Mouse (Mus musculus) liver, embryonic 14.5 days (tissue): Measurements from ENCODE around the gene Cyth2. TPM values are rescaled to one million over a fixed set of nuclear protein-coding genes. Genes with fewer than 3 reads are reported as not detected.

Experiments
- ATAC-seq: fragments of 200-750 bp; cut with Nextera tagmentation; 2 replicates; pipeline ENCODE4 v1.8.0; 2017; ENCODE audit warnings: moderate number of reproducible peaks, mild to moderate bottlenecking, moderate library complexity; ENCODE audit not compliant: insufficient read depth
- DNase-seq, 3 experiments: peaks; one replicate each; pipeline ENCODE4 v3.0.0-alpha.2; 2012 to 2013; ENCODE audit warnings: low read depth in 3 of 3, low spot score in 3 of 3
- H3K27ac ChIP-seq: fragments of 300-500 bp; sonication (generic); 2 replicates; pipeline ENCODE4 v1.5.1; 2014; ENCODE audit warnings: moderate library complexity, mild to moderate bottlenecking, control low read depth, inconsistent platforms
- H3K27me3 ChIP-seq: fragments of 300-500 bp; sonication (generic); 2 replicates; pipeline ENCODE4 v1.6.1; 2014; ENCODE audit warnings: mild to moderate bottlenecking, low read length, moderate library complexity; ENCODE audit not compliant: control insufficient read depth, insufficient read depth
- H3K36me3 ChIP-seq: fragments of 300-500 bp; sonication (generic); replicated peaks from 2 replicates; pipeline ENCODE4 v1.6.1; 2014; ENCODE audit warnings: low read depth; ENCODE audit not compliant: control insufficient read depth, insufficient read depth
- H3K4me1 ChIP-seq, 2 experiments: fragments of 200-500 bp in 1 of 2; fragments of 300-500 bp in 1 of 2; sonication (generic) in 1 of 2; replicated peaks; 2 replicates each; pipeline ENCODE4 v1.6.1; 2012 to 2014; ENCODE audit warnings: antibody characterized with exemption in 1 of 2, inconsistent platforms in 1 of 2, low read length in 1 of 2; ENCODE audit not compliant: control insufficient read depth in 2 of 2, insufficient read depth in 2 of 2
- H3K4me2 ChIP-seq: fragments of 300-500 bp; sonication (generic); 2 replicates; pipeline ENCODE4 v1.6.1; 2014; ENCODE audit warnings: low read depth, mild to moderate bottlenecking, control low read depth, moderate library complexity
- H3K4me3 ChIP-seq, 2 experiments: fragments of 200-500 bp in 1 of 2; fragments of 300-500 bp in 1 of 2; sonication (generic) in 1 of 2; 2 replicates each; pipeline ENCODE4 v1.5.1; 2012 to 2014; ENCODE audit warnings: low read depth in 2 of 2, low read length in 2 of 2, mild to moderate bottlenecking in 2 of 2, control low read depth in 1 of 2, inconsistent platforms in 1 of 2, moderate library complexity in 1 of 2; ENCODE audit not compliant: insufficient read depth in 1 of 2
- H3K9ac ChIP-seq: fragments of 300-500 bp; sonication (generic); replicated peaks from 2 replicates; pipeline ENCODE4 v1.6.1; 2014; ENCODE audit warnings: mild to moderate bottlenecking, control low read depth, moderate library complexity
- H3K9me3 ChIP-seq: fragments of 300-500 bp; sonication (generic); 2 replicates; pipeline ENCODE4 v1.6.1; 2016; ENCODE audit warnings: low read length, mixed read lengths; ENCODE audit not compliant: control insufficient read depth
- CTCF ChIP-seq: IDR thresholded peaks from 2 replicates; pipeline ENCODE4 v1.5.1; 2016; ENCODE audit warnings: antibody characterized with exemption, low read depth, control low read depth
- EP300 ChIP-seq: IDR thresholded peaks from 2 replicates; pipeline ENCODE4 v1.6.1; 2016; ENCODE audit warnings: antibody characterized with exemption, low read depth
- WGBS: fragments of 180-500 bp; shearing (Covaris S2); extraction: QIAGEN DNeasy Blood & Tissue Kit; methylation state at CpG from one replicate; pipeline ENCODE4 v1.1.7; 2014; ENCODE audit not compliant: insufficient replicate concordance; 5-methylcytosine and 5-hydroxymethylcytosine counted together
- polyA plus RNA-seq, 2 experiments: library from polyadenylated mRNA; depleted of rRNA in 1 of 2; stranded (reverse) in 1 of 2; unstranded in 1 of 2; fragments of >200 nt; fragmentation: Nextera tagmentation in 1 of 2; extraction: Ambion mirVana in 1 of 2; gene quantifications; 2 replicates each; pipeline versions ENCODE4 v1.2.1 to v1.2.3; 2012 to 2014

Cyth2 gene
- polyA plus RNA-seq, 2 experiments: 19.4 to 23.0 TPM

- H3K27ac ChIP-seq: no peak overlapping the region
- peak; percentile 22; the same call in 1 of the 2 replicates for TF ChIP-seq CTCF
- no peak for TF ChIP-seq EP300
- no peak for DNase-seq
- H3K4me2 ChIP-seq: no peak overlapping the region
- no peak overlapping the region for H3K4me3 ChIP-seq
- H3K9ac ChIP-seq: no peak overlapping the region
- no peaks in the 10 kb centered on the region for H3K27me3 ChIP-seq
- 69% methylated on average over 6 of the region's 6 CpGs for WGBS
- H3K9me3 ChIP-seq: no peaks in the 10 kb centered on the region
- no peaks in the 10 kb centered on the region for H3K36me3 ChIP-seq
- H3K4me1 ChIP-seq: no peaks in the 10 kb centered on the region
- ATAC-seq: no peak
Observed at GRCm38 (mm10) chr7:45767500-45767899, 46.9 kb downstream of the Cyth2 start.

- DNase-seq (no peak), ATAC-seq (no peak)
- H3K4me1 ChIP-seq: no peaks in the 10 kb centered on the region
- H3K27ac ChIP-seq: no peak overlapping the region
- no peak overlapping the region for H3K4me3 ChIP-seq
- TF ChIP-seq CTCF (no peak), EP300 (no peak)
- no peak overlapping the region for H3K9ac ChIP-seq
- 37% methylated on average over 8 of the region's 8 CpGs for WGBS
- H3K4me2 ChIP-seq: no peak overlapping the region
- H3K9me3 ChIP-seq: no peaks in the 10 kb centered on the region
- H3K36me3 ChIP-seq: no peaks in the 10 kb centered on the region
- no peaks in the 10 kb centered on the region for H3K27me3 ChIP-seq
Observed at GRCm38 (mm10) chr7:45766764-45767163, 47.6 kb downstream of the Cyth2 start.

DNA sequence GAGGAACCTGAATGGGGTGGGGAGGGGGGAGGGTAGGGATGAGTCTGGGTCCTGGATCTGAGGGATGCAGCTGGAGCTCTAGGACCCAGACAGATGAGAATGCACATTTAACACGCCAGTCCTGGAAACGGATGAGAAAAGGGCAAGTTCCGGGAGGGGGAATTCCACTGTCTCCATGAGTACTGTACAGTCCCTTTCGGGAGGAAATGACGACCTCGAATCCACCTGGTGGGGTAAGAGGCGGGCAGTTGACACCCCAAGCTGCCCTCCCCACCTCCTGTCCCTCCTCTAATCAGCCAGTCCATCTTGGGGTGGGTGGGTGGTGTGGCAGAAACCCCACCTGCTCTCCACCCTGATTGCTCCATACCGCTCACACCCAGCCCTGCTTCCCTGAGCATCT lies 48.4 kb downstream of the Cyth2 start:
- Histone ChIP-seq H3K9me3 (no peaks in the 10 kb centered on the region), H3K4me2 (no peak overlapping the region), H3K27ac (no peak overlapping the region), H3K4me3 (no peak overlapping the region), H3K27me3 (no peaks in the 10 kb centered on the region), H3K9ac (no peak overlapping the region), H3K4me1 (no peaks in the 10 kb centered on the region), H3K36me3 (no peaks in the 10 kb centered on the region)
- no peak for ATAC-seq
- no peak for DNase-seq
- TF ChIP-seq EP300 (no peak), CTCF (no peak)
- 39% methylated on average over 8 of the region's 8 CpGs for WGBS

- DNase-seq (no peak), ATAC-seq (no peak)
- Histone ChIP-seq H3K4me3 (no peak overlapping the region), H3K9ac (no peak overlapping the region), H3K27me3 (peaks cover 7% of the 10 kb centered on the region), H3K27ac (no peak overlapping the region), H3K4me1 (no peaks in the 10 kb centered on the region), H3K9me3 (no peaks in the 10 kb centered on the region), H3K36me3 (no peaks in the 10 kb centered on the region), H3K4me2 (no peak overlapping the region)
- WGBS: 49% methylated on average over 5 of the region's 5 CpGs
- TF ChIP-seq EP300: no peak
- TF ChIP-seq CTCF: no peak
Observed at GRCm38 (mm10) chr7:45760151-45760550, 54.2 kb downstream of the Cyth2 start.

- DNase-seq: no peak
- Histone ChIP-seq H3K27ac (no peak overlapping the region), H3K36me3 (no peaks in the 10 kb centered on the region), H3K4me2 (peak overlapping the region; percentile 28; the same call in 1 of the 2 replicates), H3K4me3 (no peak overlapping the region), H3K27me3 (peaks cover 7% of the 10 kb centered on the region), H3K9ac (no peak overlapping the region), H3K9me3 (no peaks in the 10 kb centered on the region), H3K4me1 (no peaks in the 10 kb centered on the region)
- TF ChIP-seq EP300: no peak
- TF ChIP-seq CTCF: no peak
- no peak for ATAC-seq
- WGBS: 11% methylated on average over 23 of the region's 27 CpGs
Observed at GRCm38 (mm10) chr7:45759400-45759799, 55.0 kb downstream of the Cyth2 start.

Other genes starting within 250 kb of the Cyth2 start
- 38.8 and 40.6 TPM in 2 replicates for gene Bcat2, start 244.4 kb downstream of the Cyth2 start, polyA plus RNA-seq (2012; rRNA removed)
- gene Bcat2, start 244.4 kb downstream of the Cyth2 start, polyA plus RNA-seq (2014; fragmentation: Nextera tagmentation; extraction: Ambion mirVana): 35.9 and 39.4 TPM in 2 replicates
- not detected in 2 replicates for gene Fgf21, start 199.1 kb downstream of the Cyth2 start, polyA plus RNA-seq (2012; rRNA removed)
- gene Fgf21, start 199.1 kb downstream of the Cyth2 start, polyA plus RNA-seq (2014; fragmentation: Nextera tagmentation; extraction: Ambion mirVana): not detected in 2 replicates
- not detected in 2 replicates for gene Fut1, start 197.3 kb downstream of the Cyth2 start, polyA plus RNA-seq (2012; rRNA removed)
- gene Fut1, start 197.3 kb downstream of the Cyth2 start, polyA plus RNA-seq (2014; fragmentation: Nextera tagmentation; extraction: Ambion mirVana): not detected in 2 replicates
- gene Izumo1, start 192.8 kb downstream of the Cyth2 start, polyA plus RNA-seq (2012; rRNA removed): 0.10 and 0.15 TPM in 2 replicates
- gene Izumo1, start 192.8 kb downstream of the Cyth2 start, polyA plus RNA-seq (2014; fragmentation: Nextera tagmentation; extraction: Ambion mirVana): 0.09 TPM in 1 of 2 replicates, not detected in the other
- gene Rasip1, start 187.1 kb downstream of the Cyth2 start, polyA plus RNA-seq (2012; rRNA removed): 2.2 and 2.6 TPM in 2 replicates
- 1.3 and 2.6 TPM in 2 replicates for gene Rasip1, start 187.1 kb downstream of the Cyth2 start, polyA plus RNA-seq (2014; fragmentation: Nextera tagmentation; extraction: Ambion mirVana)
- gene Mamstr, start 174.6 kb downstream of the Cyth2 start, polyA plus RNA-seq (2012; rRNA removed): 0.25 and 0.56 TPM in 2 replicates
- 0.18 TPM in 1 of 2 replicates, not detected in the other for gene Mamstr, start 174.6 kb downstream of the Cyth2 start, polyA plus RNA-seq (2014; fragmentation: Nextera tagmentation; extraction: Ambion mirVana)
- 0.17 TPM in 1 of 2 replicates, not detected in the other for gene Fut2, start 148.2 kb downstream of the Cyth2 start, polyA plus RNA-seq (2012; rRNA removed)
- gene Fut2, start 148.2 kb downstream of the Cyth2 start, polyA plus RNA-seq (2014; fragmentation: Nextera tagmentation; extraction: Ambion mirVana): not detected in 2 replicates
- 0.04 TPM in 1 of 2 replicates, not detected in the other for gene Ntn5, start 130.6 kb downstream of the Cyth2 start, polyA plus RNA-seq (2012; rRNA removed)
- gene Ntn5, start 130.6 kb downstream of the Cyth2 start, polyA plus RNA-seq (2014; fragmentation: Nextera tagmentation; extraction: Ambion mirVana): not detected in 2 replicates
- 0.02 and 0.03 TPM in 2 replicates for gene Sec1, start 120.2 kb downstream of the Cyth2 start, polyA plus RNA-seq (2012; rRNA removed)
- gene Sec1, start 120.2 kb downstream of the Cyth2 start, polyA plus RNA-seq (2014; fragmentation: Nextera tagmentation; extraction: Ambion mirVana): not detected in 2 replicates
- 0.23 and 0.58 TPM in 2 replicates for gene Car11, start 114.7 kb downstream of the Cyth2 start, polyA plus RNA-seq (2012; rRNA removed)
- 0.42 and 0.44 TPM in 2 replicates for gene Car11, start 114.7 kb downstream of the Cyth2 start, polyA plus RNA-seq (2014; fragmentation: Nextera tagmentation; extraction: Ambion mirVana)
- gene Dbp, start 109.5 kb downstream of the Cyth2 start, polyA plus RNA-seq (2012; rRNA removed): 0.69 and 0.80 TPM in 2 replicates
- 0.51 and 0.54 TPM in 2 replicates for gene Dbp, start 109.5 kb downstream of the Cyth2 start, polyA plus RNA-seq (2014; fragmentation: Nextera tagmentation; extraction: Ambion mirVana)
- 499 and 605 TPM in 2 replicates for gene Rpl18, start 99.1 kb downstream of the Cyth2 start, polyA plus RNA-seq (2012; rRNA removed)
- 832 and 846 TPM in 2 replicates for gene Rpl18, start 99.1 kb downstream of the Cyth2 start, polyA plus RNA-seq (2014; fragmentation: Nextera tagmentation; extraction: Ambion mirVana)
- gene Sphk2, start 96.6 kb downstream of the Cyth2 start, polyA plus RNA-seq (2012; rRNA removed): 7.6 and 9.1 TPM in 2 replicates
- 5.8 and 9.0 TPM in 2 replicates for gene Sphk2, start 96.6 kb downstream of the Cyth2 start, polyA plus RNA-seq (2014; fragmentation: Nextera tagmentation; extraction: Ambion mirVana)
- 0.31 and 0.32 TPM in 2 replicates for gene Fam83e, start 93.4 kb downstream of the Cyth2 start, polyA plus RNA-seq (2012; rRNA removed)
- gene Fam83e, start 93.4 kb downstream of the Cyth2 start, polyA plus RNA-seq (2014; fragmentation: Nextera tagmentation; extraction: Ambion mirVana): 0.14 and 0.32 TPM in 2 replicates
- gene Spaca4, start 88.8 kb downstream of the Cyth2 start, polyA plus RNA-seq (2012; rRNA removed): not detected in 2 replicates
- gene Spaca4, start 88.8 kb downstream of the Cyth2 start, polyA plus RNA-seq (2014; fragmentation: Nextera tagmentation; extraction: Ambion mirVana): not detected in 2 replicates
- 0.18 and 0.48 TPM in 2 replicates for gene Lmtk3, start 30.8 kb downstream of the Cyth2 start, polyA plus RNA-seq (2012; rRNA removed)
- gene Lmtk3, start 30.8 kb downstream of the Cyth2 start, polyA plus RNA-seq (2014; fragmentation: Nextera tagmentation; extraction: Ambion mirVana): not detected in 2 replicates
- 0.06 and 0.35 TPM in 2 replicates for gene Sult2b1, start 29.9 kb downstream of the Cyth2 start, polyA plus RNA-seq (2012; rRNA removed)
- gene Sult2b1, start 29.9 kb downstream of the Cyth2 start, polyA plus RNA-seq (2014; fragmentation: Nextera tagmentation; extraction: Ambion mirVana): 0.15 and 0.43 TPM in 2 replicates
- 0.06 and 0.11 TPM in 2 replicates for gene Kcnj14, start 10.2 kb upstream of the Cyth2 start, polyA plus RNA-seq (2012; rRNA removed)
- gene Kcnj14, start 10.2 kb upstream of the Cyth2 start, polyA plus RNA-seq (2014; fragmentation: Nextera tagmentation; extraction: Ambion mirVana): 0.06 and 0.19 TPM in 2 replicates
- gene Grwd1, start 16.4 kb upstream of the Cyth2 start, polyA plus RNA-seq (2012; rRNA removed): 11.2 and 12.8 TPM in 2 replicates
- gene Grwd1, start 16.4 kb upstream of the Cyth2 start, polyA plus RNA-seq (2014; fragmentation: Nextera tagmentation; extraction: Ambion mirVana): 23.0 and 23.7 TPM in 2 replicates
- 53.9 and 74.6 TPM in 2 replicates for gene Kdelr1, start 58.2 kb upstream of the Cyth2 start, polyA plus RNA-seq (2012; rRNA removed)
- gene Kdelr1, start 58.2 kb upstream of the Cyth2 start, polyA plus RNA-seq (2014; fragmentation: Nextera tagmentation; extraction: Ambion mirVana): 33.9 and 34.8 TPM in 2 replicates
- 0.11 and 0.13 TPM in 2 replicates for gene Grin2d, start 63.8 kb upstream of the Cyth2 start, polyA plus RNA-seq (2012; rRNA removed)
- gene Grin2d, start 63.8 kb upstream of the Cyth2 start, polyA plus RNA-seq (2014; fragmentation: Nextera tagmentation; extraction: Ambion mirVana): 0.01 TPM in 1 of 2 replicates, not detected in the other
- 0.86 and 1.2 TPM in 2 replicates for gene Syngr4, start 82.1 kb upstream of the Cyth2 start, polyA plus RNA-seq (2012; rRNA removed)
- 1.2 and 1.3 TPM in 2 replicates for gene Syngr4, start 82.1 kb upstream of the Cyth2 start, polyA plus RNA-seq (2014; fragmentation: Nextera tagmentation; extraction: Ambion mirVana)
- 8.6 and 10.2 TPM in 2 replicates for gene Tmem143, start 82.4 kb upstream of the Cyth2 start, polyA plus RNA-seq (2012; rRNA removed)
- 2.4 and 2.7 TPM in 2 replicates for gene Tmem143, start 82.4 kb upstream of the Cyth2 start, polyA plus RNA-seq (2014; fragmentation: Nextera tagmentation; extraction: Ambion mirVana)
- 29.0 and 39.6 TPM in 2 replicates for gene Emp3, start 106.8 kb upstream of the Cyth2 start, polyA plus RNA-seq (2012; rRNA removed)
- 54.9 and 61.8 TPM in 2 replicates for gene Emp3, start 106.8 kb upstream of the Cyth2 start, polyA plus RNA-seq (2014; fragmentation: Nextera tagmentation; extraction: Ambion mirVana)
- gene Ccdc114, start 109.5 kb upstream of the Cyth2 start, polyA plus RNA-seq (2012; rRNA removed): 0.96 and 1.0 TPM in 2 replicates
- 0.82 and 1.2 TPM in 2 replicates for gene Ccdc114, start 109.5 kb upstream of the Cyth2 start, polyA plus RNA-seq (2014; fragmentation: Nextera tagmentation; extraction: Ambion mirVana)
- gene Abcc6, start 215.7 kb upstream of the Cyth2 start, polyA plus RNA-seq (2012; rRNA removed): 12.0 and 12.4 TPM in 2 replicates
- gene Abcc6, start 215.7 kb upstream of the Cyth2 start, polyA plus RNA-seq (2014; fragmentation: Nextera tagmentation; extraction: Ambion mirVana): 4.1 and 7.8 TPM in 2 replicates
- gene Nomo1, start 219.1 kb upstream of the Cyth2 start, polyA plus RNA-seq (2012; rRNA removed): 13.6 and 17.0 TPM in 2 replicates
- gene Nomo1, start 219.1 kb upstream of the Cyth2 start, polyA plus RNA-seq (2014; fragmentation: Nextera tagmentation; extraction: Ambion mirVana): 12.9 and 14.9 TPM in 2 replicates